Mouse (Mus musculus): Measurements from ENCODE around the gene Lad1.

Gene Lad1

DNA sequence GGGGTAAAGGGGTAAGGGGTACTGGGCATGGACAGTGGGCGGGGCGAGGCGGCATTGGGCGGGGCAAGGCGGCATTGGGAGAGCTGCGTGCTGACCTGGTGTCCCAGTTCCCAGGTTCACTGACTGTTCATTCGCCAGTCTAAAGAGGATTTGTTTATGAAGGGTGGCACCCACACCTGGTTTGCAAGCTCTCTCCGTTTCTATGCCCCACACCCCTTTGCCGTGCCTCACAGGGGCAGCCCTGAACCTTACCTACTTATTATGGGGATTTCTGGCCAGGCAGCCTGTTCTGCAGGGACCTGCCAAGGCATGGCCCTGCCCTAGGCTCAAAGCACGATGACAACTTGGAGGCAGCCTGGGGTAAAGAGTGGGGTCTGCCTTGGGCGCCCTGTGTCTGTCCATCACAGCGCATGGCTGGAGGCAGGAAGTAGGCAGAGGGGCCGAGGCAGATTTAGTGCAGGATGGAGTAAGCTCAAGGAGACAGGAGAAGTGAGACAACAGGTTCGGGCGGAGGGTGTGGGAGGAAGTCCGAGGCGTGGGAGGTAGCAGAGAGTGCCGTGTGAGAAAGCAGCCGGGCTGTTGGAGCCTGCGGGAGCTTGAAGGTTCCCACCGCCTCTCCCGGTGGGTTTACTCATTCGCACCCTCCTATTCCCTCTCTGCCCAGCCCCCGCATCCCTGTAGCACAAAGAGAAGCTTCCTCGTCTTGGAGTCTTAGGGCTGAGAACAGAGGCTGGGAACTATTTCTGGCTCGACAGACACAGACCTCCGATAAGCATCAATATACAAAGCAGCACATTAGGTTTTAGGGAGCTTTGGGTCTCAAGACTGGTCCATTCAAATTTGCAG lies 24.8 kb upstream of the Lad1 start:
- no peak for TF ChIP-seq GATA4 (IDR thresholded peaks at IDR 0.05; ENCODE audit: insufficient replicate concordance, low read length)

DNA sequence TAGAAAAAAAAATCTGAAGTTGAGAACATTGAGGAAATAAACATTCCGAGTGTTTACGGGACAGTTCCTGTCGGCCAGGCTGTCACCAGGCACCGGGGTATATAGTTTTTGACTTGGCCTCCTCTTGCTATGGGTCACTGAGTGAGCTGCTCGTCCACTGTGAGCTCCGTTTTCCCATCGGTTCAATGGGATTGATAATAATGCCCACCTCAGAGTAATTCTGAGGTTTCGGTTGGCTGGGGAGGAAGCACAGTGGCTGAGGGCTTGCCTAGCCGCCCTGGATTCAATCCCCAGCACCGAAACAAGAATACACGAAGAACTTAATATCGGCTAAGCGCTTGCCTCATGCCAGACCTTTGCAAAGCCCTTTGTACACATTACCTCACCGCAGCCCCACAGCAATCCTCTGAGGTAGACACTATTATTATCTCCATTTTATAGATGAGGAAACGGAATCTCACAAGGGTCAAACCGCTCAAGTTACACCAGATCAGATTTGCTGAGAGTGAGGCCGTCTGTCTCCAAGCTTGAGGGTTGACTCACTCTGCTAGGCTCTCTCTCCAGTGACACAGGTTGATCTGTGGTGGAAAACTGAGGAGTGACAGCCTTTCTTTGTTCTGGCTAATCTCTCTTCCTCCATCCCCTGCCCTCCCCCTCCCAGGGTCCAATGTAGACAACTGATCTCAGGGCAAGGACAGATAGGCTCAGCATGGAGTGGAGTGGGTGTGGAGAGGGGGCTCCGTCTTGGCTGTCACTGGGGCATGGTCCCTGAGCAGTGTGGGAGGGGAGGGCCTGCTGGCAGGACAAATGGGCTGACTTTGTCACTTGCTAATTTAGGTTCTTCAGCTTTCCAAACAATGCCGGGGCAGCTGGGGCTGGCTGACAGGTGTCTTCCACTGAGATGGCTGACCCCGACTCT lies 23.9 kb upstream of the Lad1 start:
- TF ChIP-seq GATA4 (IDR thresholded peaks at IDR 0.05; ENCODE audit: insufficient replicate concordance, low read length), result no peak

GRCm38 (mm10) chr1:135798492-135798891 lies 19.9 kb upstream of the Lad1 start:
- TF ChIP-seq GATA4 (IDR thresholded peaks at IDR 0.05; ENCODE audit: insufficient replicate concordance, low read length), result no peak

- no peak for TF ChIP-seq GATA4 (IDR thresholded peaks at IDR 0.05; ENCODE audit: insufficient replicate concordance, low read length)
Measured at GRCm38 (mm10) chr1:135799109-135799627, 19.2 kb upstream of the Lad1 start.

DNA sequence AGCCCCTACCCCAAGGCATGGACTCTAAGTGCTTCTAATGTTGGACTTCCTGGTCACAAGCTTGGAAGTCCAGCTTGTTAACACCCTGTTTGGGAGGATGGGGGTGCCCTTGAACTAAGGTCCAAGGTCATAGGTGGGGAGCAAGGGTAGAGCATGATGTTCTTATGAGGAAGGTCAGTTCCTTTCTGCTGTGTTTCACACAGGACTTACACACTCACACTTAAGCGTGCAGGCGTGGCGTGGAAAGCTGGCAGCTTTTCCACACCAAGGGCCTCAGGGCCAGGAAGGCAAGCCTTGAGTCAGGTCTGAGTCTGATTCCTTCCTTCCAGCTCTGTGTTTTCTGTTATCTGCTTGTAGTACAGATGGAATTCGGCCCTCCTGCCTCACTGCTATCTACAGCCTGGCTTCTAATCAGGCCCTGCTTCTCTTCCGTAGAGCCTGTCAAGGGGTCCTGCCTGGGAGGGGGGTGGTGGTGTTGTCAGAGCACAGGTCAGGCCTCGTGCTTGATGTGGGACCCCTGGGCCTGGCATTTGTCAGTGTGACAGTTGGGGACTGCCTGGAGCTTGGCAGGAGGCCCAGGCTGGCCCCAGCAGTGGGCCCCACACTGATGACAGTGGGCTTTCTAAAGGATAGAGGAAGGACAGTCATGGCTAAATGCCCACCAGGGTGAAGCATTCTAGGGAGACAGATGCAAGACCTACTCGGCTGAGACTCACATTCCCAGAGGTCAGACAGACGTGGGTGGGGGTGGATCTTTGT lies 18.0 kb upstream of the Lad1 start:
- no peak for TF ChIP-seq GATA4 (IDR thresholded peaks at IDR 0.05; ENCODE audit: insufficient replicate concordance, low read length)

DNA sequence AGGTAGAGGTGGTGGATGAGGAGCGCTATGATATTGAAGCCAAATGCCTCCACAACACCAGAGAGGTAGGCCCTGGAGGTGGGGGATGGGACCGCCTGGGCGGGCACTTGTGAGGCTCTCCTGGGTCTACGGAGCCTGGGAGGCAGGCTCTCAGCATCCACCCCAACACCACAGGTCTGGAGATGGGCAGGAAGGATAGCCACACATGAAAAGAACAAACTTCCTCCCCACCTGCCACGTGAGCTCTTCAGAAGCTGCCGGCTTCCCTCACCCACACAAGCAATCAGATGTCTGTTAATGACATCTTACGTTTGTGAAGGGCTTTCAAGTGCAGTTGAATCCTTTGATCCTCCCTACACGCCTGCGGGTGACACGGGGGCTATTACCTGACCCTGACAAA lies 10.9 kb upstream of the Lad1 start:
- TF ChIP-seq GATA4 (IDR thresholded peaks at IDR 0.05; ENCODE audit: insufficient replicate concordance, low read length), result no peak

- TF ChIP-seq GATA4 (IDR thresholded peaks at IDR 0.05; ENCODE audit: insufficient replicate concordance, low read length), result no peak
Measured at GRCm38 (mm10) chr1:135810180-135810579, 8.2 kb upstream of the Lad1 start.

GRCm38 (mm10) chr1:135811016-135811646 lies 7.3 kb upstream of the Lad1 start:
- no peak for TF ChIP-seq GATA4 (IDR thresholded peaks at IDR 0.05; ENCODE audit: insufficient replicate concordance, low read length)

DNA sequence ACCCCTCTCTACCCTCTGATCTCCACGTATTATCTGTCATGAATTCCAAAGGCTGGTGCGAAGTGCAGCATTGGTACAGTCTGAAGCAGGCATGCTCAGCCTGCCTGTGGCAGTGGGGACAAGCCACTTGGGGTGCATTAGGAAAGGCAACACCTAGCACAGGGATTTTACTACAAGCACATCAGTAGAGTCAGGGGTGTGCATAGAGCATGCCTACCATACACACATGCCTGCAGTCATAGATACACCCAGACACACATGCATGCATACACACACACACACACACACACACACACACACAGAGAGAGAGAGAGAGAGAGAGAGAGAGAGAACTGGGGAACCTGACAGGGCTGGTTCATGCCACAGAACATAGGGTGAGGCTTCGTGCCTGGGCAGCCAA lies 6.2 kb upstream of the Lad1 start:
- TF ChIP-seq GATA4 (IDR thresholded peaks at IDR 0.05; ENCODE audit: insufficient replicate concordance, low read length), result no peak

DNA sequence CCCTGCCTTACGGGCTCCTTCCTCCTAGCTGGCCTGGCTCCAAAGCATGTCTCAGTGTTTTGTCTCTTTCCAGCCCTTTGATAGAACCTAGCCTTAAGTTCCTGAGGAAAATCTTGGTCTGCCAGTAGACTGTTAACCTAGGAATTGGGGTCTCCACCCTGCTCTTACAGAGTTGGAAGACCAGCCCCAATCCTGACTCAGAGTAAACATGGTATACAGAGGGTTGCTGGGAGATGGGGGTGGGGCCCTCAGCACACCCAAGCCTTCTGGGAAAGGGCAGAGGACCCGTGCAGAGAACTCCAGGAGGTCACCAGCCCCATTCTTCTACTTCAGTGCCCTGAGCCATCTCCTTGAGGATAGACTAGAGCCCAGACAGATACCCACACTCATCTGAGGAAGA lies 5.8 kb upstream of the Lad1 start:
- no peak for TF ChIP-seq GATA4 (IDR thresholded peaks at IDR 0.05; ENCODE audit: insufficient replicate concordance, low read length)

GRCm38 (mm10) chr1:135813071-135813470 lies 5.3 kb upstream of the Lad1 start:
- no peak for TF ChIP-seq GATA4 (IDR thresholded peaks at IDR 0.05; ENCODE audit: insufficient replicate concordance, low read length)

DNA sequence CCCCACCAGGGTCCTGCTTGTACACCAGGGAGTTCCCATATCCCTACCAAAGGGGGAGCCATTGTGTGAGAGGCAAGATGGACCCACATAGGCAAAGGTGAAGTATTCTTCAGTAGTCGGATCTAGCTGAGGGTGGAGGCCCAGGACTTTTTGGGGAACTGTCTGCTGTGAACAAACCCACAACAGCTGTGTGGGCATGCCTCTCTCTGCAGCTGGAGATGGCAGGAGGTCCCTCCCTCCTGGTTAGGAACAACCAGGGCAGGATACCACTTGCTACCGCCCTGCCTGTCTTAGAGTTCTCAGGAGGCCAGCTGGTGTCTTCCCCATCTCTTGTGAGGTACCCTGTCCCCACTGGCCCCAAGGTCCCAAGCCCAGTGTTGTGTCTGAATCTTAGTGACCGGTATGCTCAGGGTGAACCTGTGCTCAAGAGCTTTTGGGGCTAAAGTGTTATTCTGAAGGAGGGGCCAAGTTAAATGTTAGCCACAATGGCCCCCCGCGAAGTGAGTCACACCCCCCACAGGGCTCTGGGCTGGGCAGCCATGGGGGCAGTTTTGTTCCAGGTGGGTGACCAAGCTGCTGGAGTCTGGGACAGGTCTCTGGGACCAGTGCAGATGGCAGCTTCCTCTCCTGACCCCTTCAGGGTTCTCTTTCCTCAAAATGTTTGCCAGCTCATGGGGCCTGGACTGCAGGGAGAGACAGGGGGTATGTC lies 4.6 kb upstream of the Lad1 start:
- no peak for TF ChIP-seq GATA4 (IDR thresholded peaks at IDR 0.05; ENCODE audit: insufficient replicate concordance, low read length)

DNA sequence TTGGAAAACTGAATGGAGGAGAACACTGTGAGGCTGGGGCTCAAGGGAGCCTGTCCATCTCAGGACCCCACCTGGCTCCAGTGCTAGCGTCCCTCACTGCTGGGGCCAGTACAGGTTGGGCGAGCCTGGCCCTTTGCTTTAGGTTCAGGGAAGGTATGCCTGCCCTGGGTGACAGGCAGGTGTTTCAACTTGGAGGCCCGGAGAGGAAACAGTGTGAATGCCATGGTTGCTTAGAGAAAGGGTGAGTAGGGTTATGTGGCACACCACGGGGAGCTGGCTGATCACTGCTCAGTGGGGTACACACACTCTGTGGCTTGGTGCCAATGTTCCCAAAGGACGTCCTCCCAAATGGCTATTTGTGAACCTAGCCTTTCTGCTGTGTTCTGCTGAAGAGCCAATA lies 3.9 kb upstream of the Lad1 start:
- TF ChIP-seq GATA4 (IDR thresholded peaks at IDR 0.05; ENCODE audit: insufficient replicate concordance, low read length), result no peak

DNA sequence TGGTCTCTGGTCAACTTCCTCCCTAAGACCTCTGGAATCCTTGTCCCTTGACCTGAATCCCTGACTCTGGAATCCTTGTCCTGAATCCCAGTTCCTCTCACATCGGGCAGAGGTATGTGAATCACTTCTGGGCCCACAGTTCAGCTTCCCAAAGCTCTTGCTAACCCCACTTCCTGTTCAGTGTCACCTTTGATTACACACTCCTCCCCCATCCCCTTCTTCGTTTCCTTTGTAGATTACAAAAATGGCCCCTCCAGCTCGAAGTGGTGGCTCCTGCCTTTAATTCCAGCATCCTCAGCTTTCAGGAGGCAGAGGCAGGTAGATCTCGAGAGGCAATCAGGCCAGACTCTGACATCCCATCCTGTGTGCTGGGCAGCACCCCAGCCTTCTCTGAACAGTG lies 803 bp upstream of the Lad1 start:
- no peak for TF ChIP-seq GATA4 (IDR thresholded peaks at IDR 0.05; ENCODE audit: insufficient replicate concordance, low read length)

All from liver, adult (tissue).